Mouse (Mus musculus) mesoderm, embryonic 11.5 days (tissue): ENCODE measurements around the gene Edem2.

Source experiments
- DNase-seq: peaks from one replicate; pipeline ENCODE4 v3.0.0-alpha.2; 2012; ENCODE audit warnings: low read depth, low spot score

Edem2 gene

GRCm38 (mm10) chr2:155729158-155729645, at the start of gene Edem2:
Gene Edem2, minus strand, starts transcription at chr2:155729475.
- DNase-seq, result peak; percentile 90

GRCm38 (mm10) chr2:155779066-155779465, 49.8 kb upstream of the Edem2 start:
- no peak for DNase-seq

- DNase-seq, result no peak
These were observed 48.7 kb upstream of the Edem2 start for GRCm38 (mm10) chr2:155778004-155778403.

- DNase-seq, result no peak
These were observed 48.4 kb upstream of the Edem2 start for GRCm38 (mm10) chr2:155777688-155777985.

GRCm38 (mm10) chr2:155776824-155777687, 47.8 kb upstream of the Edem2 start:
- no peak for DNase-seq

GRCm38 (mm10) chr2:155775685-155776263, 46.5 kb upstream of the Edem2 start:
- DNase-seq, result peak; percentile 56

- DNase-seq, result no peak
These were observed 45.8 kb upstream of the Edem2 start, which contains the start of gene Mmp24 for GRCm38 (mm10) chr2:155774927-155775684. Gene Mmp24, plus strand, starts transcription at chr2:155775342.

GRCm38 (mm10) chr2:155774261-155774926, 45.1 kb upstream of the Edem2 start:
- no peak for DNase-seq

- DNase-seq, result no peak
These were observed 44.4 kb upstream of the Edem2 start for GRCm38 (mm10) chr2:155773664-155774063.

GRCm38 (mm10) chr2:155764679-155765418, 35.6 kb upstream of the Edem2 start:
- peak; percentile 84 for DNase-seq

GRCm38 (mm10) chr2:155756855-155757566, 27.7 kb upstream of the Edem2 start:
- DNase-seq, result no peak

- peak; percentile 65 for DNase-seq
These were observed 26.5 kb upstream of the Edem2 start for GRCm38 (mm10) chr2:155755746-155756145.

- DNase-seq, result peak; percentile 41
These were observed 21.9 kb upstream of the Edem2 start, which contains the start of gene Procr for GRCm38 (mm10) chr2:155751014-155751786. Gene Procr, plus strand, starts transcription at chr2:155751117.

GRCm38 (mm10) chr2:155749394-155749793, 20.1 kb upstream of the Edem2 start:
- no peak for DNase-seq

- no peak for DNase-seq
These were observed 16.2 kb upstream of the Edem2 start for GRCm38 (mm10) chr2:155745487-155745886.

- no peak for DNase-seq
These were observed 14.1 kb upstream of the Edem2 start for GRCm38 (mm10) chr2:155743351-155743750.

GRCm38 (mm10) chr2:155742931-155743337, 13.7 kb upstream of the Edem2 start:
- DNase-seq, result no peak

- no peak for DNase-seq
These were observed 12.9 kb upstream of the Edem2 start for GRCm38 (mm10) chr2:155742211-155742610.

- no peak for DNase-seq
These were observed 8.5 kb upstream of the Edem2 start for GRCm38 (mm10) chr2:155737803-155738202.
